Mouse (Mus musculus) brain, embryonic 14.5 days (tissue): ENCODE measurements around the gene Rabl3.

Experiments
- CTCF ChIP-seq: fragments of 200-500 bp; IDR thresholded peaks from 2 replicates; pipeline ENCODE4 v1.5.1; 2012; ENCODE audit warnings: inconsistent platforms, mild to moderate bottlenecking, moderate library complexity, borderline replicate concordance; ENCODE audit not compliant: insufficient read depth, insufficient read length; ENCODE audit errors: extremely low read depth
- POLR2A ChIP-seq: fragments of 200-500 bp; IDR thresholded peaks from 2 replicates; pipeline ENCODE4 v1.6.1; 2012; ENCODE audit warnings: mild to moderate bottlenecking, inconsistent platforms, borderline replicate concordance; ENCODE audit not compliant: poor library complexity, insufficient read depth, insufficient read length, severe bottlenecking; ENCODE audit errors: extremely low read depth

DNA sequence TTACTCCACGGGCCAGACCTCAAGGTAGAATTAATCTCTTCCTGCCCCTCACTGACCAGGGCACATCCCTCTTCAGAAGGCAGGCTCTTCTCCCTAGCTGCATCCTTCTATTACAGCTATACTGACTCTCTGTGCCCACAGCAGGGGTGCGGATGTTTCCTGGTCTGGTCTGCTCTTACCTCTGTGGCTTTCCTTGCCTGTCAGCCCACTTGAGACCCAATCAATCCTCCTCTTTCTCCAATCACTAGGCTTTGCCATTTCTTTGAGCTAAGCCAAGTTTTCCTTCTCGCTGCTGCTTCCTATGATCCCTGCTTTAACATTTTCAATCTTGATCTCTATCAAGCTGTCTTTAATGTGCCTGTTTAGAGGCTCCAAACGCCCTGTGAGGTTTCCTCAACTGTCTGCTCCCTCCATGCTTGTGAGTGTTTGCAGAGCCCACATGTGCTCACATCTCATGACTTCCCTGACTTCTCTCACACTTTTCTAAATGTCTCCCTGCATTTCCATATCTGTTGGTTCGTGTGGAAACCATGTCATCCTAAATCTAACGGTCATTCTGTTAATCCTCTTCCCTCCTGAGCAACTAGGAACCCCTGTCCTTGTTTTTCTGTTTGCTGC, 23.2 kb upstream of the Rabl3 start:
- TF ChIP-seq POLR2A: no peak
- no peak for TF ChIP-seq CTCF
